Mouse (Mus musculus) yolk sac, embryonic 10.5 days (tissue): ENCODE data around the gene Zfp949.
"Not testable (repeated sequence)": the region's sequence is repeated elsewhere in the genome, so short reads cannot be mapped to it uniquely, and the experiment has no call there.

Experiments used
- DNase-seq: peaks from one replicate; pipeline ENCODE4 v3.0.0-alpha.2; 2017; ENCODE audit warnings: low spot score

Gene Zfp949

DNA sequence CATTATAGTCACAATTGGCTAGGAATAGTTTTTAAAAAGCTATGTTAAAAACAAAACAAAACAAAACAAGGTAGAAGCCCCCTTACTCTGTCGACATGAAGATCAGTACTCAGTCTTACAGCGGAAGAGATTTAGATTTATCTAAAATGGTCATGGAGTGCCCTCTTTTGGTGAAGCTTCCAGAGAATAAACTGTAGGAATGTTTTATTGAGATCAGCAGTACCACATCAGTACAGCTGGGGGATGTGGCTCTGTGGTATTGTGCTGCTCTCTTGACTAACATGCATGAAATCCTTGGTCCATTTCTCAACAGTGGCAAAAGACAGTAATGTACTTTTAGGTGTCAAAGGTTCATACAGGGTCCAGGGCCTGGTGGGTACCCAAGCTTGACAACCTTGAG is 5.0 kb upstream of the Zfp949 start:
- DNase-seq: no peak

DNA sequence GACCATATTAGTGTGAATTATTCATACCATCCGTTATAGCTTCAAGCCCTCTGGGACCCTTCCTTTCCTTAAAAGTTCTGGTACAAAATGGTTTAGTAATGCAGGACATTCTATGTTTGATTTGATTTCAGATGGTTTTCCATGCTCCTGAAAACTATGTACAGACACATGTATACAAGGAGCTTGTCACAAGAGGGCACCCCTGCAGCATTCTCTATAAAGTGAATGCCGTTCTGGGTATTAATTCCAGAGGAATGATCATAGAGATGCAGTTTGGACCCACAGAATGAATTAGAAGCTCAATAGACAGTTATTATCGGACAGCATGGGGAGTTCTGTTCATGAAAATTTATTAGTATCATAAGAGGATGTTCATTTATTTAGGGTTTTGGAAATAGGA is 2.3 kb upstream of the Zfp949 start:
- no peak for DNase-seq

DNA sequence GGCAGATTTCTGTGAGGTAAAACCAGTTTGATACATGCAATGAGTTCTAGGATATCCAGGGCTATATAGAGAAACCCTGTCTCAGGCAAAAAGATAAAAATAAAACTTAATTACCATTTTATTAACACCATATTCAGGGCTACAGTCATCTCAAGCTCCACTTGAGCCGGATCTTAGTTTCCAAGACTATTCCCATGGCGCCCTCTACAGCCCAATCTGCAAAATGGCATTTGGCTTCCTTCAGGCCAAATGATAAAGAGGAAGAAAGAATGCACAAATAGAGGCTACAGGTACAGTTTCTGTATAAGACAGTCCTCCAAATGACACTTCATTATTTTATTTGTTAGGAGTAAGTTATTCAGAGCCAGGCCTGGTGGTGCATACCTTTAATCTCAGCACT is 1.7 kb upstream of the Zfp949 start:
- DNase-seq: no peak

DNA sequence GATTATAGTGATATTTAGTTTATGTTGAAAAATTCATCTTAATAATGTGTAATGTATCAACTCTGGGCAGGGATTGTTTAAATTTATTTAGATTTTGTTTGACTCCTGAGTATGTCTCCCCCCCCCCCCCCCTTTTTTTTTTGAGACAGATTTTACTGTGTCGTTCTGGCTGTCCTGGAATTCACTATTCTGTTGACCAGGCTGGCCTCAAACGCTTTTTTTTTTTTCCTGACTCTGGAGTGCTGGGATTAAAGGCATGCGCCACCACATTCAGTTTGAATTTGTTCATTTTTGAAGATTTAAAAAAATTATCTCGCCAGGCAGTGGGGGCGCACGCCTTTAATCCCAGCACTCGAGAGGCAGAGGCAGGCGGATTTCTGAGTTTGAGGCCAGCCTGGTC is 1.2 kb upstream of the Zfp949 start:
- DNase-seq: no peak

DNA sequence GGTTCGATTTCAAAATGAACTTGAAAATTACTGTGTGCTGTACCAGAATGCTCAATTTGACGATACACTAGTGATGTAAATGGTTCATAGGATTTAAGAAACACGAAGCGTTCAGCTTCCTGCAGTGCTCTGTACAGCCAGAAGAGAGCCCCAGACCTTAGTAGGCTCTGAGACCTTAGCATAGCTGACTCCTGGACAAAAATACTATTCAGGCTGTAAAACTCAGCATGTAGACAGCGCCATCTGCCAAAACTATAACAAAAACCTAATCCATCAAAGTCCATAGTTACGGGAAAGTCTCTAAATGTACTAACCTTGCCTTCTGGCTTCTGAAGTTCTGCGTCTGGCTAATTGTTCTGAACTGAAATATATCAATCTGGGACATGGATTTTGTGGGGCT is 550 bp upstream of the Zfp949 start:
- DNase-seq: no peak

DNA sequence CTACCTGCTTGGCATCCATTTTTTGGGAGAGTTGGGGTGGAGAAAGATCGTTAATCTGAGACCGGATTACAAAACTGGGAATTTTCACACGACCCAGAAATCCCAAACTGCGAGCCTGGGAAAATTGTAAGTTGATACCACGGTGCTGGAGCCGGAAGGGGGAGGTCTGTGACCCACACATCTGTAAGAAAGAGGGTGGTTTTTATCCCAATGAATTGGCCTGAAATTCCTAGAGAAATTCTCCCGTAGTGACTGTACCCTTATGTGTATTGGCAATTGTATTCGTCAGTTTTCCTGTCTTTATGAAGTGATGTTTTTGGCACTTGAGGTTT is 760 bp downstream of the Zfp949 start:
- no peak for DNase-seq

DNA sequence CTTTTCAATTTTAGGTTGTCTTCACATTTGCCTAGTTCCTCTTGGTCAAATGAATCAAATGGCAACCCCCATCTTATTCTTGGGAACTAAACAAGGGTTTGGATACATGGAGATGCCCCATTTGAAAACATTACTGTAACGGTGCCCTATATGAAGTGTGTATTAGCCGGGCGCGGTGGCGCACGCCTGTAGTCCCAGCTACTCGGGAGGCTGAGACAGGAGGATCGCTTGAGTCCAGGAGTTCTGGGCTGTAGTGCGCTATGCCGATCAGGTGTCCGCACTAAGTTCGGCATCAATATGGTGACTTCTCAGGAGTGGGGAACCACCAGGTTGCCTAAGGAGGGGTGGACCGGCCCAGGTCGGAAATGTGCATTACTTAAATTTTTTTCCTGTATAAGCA is 5.3 kb downstream of the Zfp949 start:
- DNase-seq: no peak

DNA sequence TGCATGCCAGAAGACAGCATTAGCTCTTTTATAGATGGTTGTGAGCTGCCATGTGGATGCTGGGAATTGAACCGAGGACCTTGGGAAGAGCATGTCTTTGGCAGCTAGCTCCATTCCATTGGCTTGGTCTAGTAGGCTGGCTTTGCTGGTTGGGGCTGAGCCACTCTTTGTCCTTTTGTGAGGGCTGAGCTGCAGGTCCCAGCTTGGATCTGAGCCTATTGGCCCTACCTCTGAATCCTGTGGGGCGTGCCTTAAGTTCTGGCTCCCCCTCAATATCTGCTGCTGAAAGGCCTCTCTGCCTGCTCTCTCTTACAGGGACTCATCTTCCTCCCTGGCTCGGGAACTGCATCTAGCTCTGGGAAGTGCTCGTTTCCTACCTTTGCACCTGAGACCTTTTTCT is 10.3 kb downstream of the Zfp949 start:
- DNase-seq: no peak

DNA sequence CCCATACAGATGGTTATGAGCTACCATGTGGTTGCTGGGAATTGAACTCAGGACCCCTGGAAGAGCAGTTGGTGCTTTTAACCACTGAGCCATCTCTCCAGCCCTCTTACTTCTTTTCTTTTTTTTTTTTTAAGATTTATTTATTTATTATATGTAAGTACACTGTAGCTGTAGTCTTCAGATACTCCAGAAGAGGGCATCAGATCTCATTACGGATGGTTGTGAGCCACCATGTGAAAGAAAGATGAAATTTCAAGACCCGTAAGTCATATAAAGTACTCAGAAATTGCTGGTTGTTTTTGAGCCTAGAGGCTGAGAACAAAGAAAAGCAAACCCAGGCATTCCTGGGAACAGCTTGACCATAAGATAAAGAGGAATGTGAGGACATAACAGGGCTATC is 13.7 kb downstream of the Zfp949 start:
- DNase-seq: not testable (repeated sequence)

DNA sequence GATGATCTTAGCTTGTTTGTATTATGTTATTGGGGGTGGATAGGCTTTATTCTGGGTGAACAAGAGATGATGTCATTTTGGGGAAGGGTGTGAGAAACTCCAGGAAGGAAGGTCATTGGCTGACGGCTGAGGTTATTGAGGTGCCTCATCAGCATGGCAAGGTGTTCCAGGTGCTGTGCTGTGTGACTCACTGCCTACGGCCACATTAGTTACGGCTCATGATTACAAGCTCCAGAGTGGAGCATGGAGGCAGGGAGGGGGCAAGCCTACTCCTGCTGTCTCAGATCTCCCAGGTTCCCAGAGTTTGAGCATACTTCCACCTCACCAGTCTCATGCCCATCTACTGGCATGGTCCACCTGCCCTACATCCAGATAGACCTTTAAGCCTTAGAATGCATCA is 22.7 kb downstream of the Zfp949 start:
- DNase-seq: not testable (repeated sequence)

DNA sequence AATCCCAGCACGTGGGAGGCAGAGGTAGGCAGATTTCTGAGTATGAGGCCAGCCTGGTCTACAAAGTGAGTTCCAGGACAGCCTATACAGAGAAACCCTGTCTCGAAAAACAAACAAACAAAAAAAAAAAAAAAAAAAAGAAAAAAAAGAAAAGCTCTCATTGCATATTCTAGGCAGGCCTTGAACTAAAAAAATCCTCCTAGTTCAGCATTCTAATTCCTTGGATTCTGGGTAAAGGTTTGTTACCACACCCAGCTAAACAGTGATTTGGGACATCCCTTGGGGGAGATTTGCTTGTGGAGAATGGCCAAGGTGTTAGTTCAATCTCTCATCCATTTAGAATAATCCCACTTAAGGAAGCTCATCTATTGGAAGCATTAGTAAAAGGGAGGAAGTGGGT is 32.8 kb downstream of the Zfp949 start, which contains the start of gene Trim43a:
TSS of gene Trim43a (plus strand) at position 301 of the 400 bp plus-strand sequence.
- not testable (repeated sequence) for DNase-seq

DNA sequence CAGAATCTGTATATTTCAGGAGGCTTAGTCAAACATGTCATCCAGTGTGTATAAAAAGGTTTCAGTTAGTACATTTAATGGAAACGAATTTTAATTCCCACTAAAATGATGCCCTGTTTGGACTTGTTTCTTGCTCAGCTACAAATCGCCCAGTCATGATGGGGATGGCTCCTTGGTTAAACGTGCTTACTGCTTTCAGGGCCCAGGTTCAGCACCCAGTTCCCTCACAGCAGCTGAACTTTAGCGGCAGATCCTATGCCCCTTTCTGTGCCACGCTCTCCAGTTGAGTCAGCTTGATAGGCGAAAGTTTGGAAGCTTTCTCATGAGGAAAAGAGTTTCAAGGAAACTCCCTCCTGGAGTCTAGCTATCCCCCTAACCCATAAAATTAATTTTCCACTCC is 45.9 kb downstream of the Zfp949 start:
- not testable (repeated sequence) for DNase-seq

DNA sequence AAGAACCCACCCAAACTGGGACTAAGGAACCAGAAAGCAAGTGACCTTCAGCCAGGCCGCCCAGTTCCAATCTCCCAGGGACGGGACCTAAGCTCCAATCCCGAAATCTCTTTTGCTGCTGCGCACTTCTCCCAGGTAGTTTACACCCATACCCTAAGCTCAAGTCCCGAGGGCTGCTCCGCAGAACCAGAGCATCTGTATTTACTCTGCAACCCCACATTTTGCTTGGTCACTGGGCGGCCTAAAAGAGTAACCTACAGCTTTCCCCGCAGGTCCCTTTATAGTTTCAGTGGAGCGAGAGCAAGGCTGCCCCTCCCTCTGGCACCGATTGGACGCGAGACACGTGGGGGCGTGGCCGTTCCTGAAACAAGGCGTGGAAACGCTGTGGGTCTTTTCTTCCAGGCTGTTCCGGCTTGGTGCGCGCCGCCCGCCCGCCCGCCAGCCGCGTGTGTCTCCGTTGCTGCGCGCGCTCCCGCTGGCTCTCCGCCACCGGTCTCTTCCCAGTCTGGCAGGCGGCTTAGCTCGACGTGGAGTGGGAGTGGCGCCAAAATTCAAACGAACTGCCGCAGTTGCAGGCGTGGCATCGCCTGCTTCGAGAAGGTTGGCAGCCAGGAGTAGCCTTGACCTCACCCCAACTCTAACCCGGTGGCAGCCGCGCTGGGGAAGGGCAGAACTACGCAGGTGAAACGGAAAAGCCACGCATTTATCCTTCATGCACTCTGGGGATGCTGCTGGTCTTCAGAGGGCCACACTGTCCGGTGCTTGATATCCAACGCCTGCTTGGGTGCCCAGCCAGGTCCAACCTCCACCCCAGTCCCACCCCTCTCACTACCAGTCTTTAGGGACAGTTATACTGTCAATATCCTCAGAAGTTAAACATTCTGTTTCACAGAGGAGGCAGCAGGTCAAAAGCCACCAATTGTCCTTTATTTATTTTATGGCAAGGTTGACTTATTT is 51.7 kb downstream of the Zfp949 start:
- peak; percentile 85 for DNase-seq
